Mouse (Mus musculus): Measurements from ENCODE around the gene Ccdc88b. TPM values are rescaled to one million over a fixed set of nuclear protein-coding genes. Genes with fewer than 3 reads are reported as not detected.

The Ccdc88b gene
- polyA plus RNA-seq, 1 experiment, result 31.8 TPM

- H3K4me3 ChIP-seq (ENCODE audit: insufficient read depth, low read length), result no peak overlapping the region
- TF ChIP-seq CTCF (IDR thresholded peaks at IDR 0.05; ENCODE audit: low read depth, low read length) (no peak), POLR2A (IDR thresholded peaks at IDR 0.05; ENCODE audit: borderline replicate concordance, low read depth, low read length) (no peak)
- no peaks in the 10 kb centered on the region for H3K4me1 ChIP-seq (ENCODE audit: control insufficient read depth, insufficient read depth, low read length)
- no peak overlapping the region for H3K27ac ChIP-seq (ENCODE audit: insufficient read depth, low read depth, low read length)
Observed at GRCm38 (mm10) chr19:6849506-6850068, 8.4 kb downstream of the Ccdc88b start.

- no peaks in the 10 kb centered on the region for H3K4me1 ChIP-seq (ENCODE audit: control insufficient read depth, insufficient read depth, low read length)
- no peak overlapping the region for H3K4me3 ChIP-seq (ENCODE audit: insufficient read depth, low read length)
- TF ChIP-seq POLR2A (IDR thresholded peaks at IDR 0.05; ENCODE audit: borderline replicate concordance, low read depth, low read length) (no peak), CTCF (IDR thresholded peaks at IDR 0.05; ENCODE audit: low read depth, low read length) (no peak)
- H3K27ac ChIP-seq (ENCODE audit: insufficient read depth, low read depth, low read length), result no peak overlapping the region
Observed at GRCm38 (mm10) chr19:6847841-6848517, 10.0 kb downstream of the Ccdc88b start.

GRCm38 (mm10) chr19:6846050-6846449 lies 12.0 kb downstream of the Ccdc88b start:
- H3K4me1 ChIP-seq (ENCODE audit: control insufficient read depth, insufficient read depth, low read length), result peaks cover 4% of the 10 kb centered on the region
- H3K4me3 ChIP-seq (ENCODE audit: insufficient read depth, low read length), result no peak overlapping the region
- TF ChIP-seq POLR2A (IDR thresholded peaks at IDR 0.05; ENCODE audit: borderline replicate concordance, low read depth, low read length), result no peak
- TF ChIP-seq CTCF (IDR thresholded peaks at IDR 0.05; ENCODE audit: low read depth, low read length), result no peak
- no peak overlapping the region for H3K27ac ChIP-seq (ENCODE audit: insufficient read depth, low read depth, low read length)

GRCm38 (mm10) chr19:6842353-6842752 lies 15.7 kb downstream of the Ccdc88b start:
- Histone ChIP-seq H3K4me3 (ENCODE audit: insufficient read depth, low read length) (no peak overlapping the region), H3K27ac (ENCODE audit: insufficient read depth, low read depth, low read length) (no peak overlapping the region), H3K4me1 (ENCODE audit: control insufficient read depth, insufficient read depth, low read length) (peaks cover 9% of the 10 kb centered on the region)
- TF ChIP-seq CTCF (IDR thresholded peaks at IDR 0.05; ENCODE audit: low read depth, low read length) (no peak), POLR2A (IDR thresholded peaks at IDR 0.05; ENCODE audit: borderline replicate concordance, low read depth, low read length) (no peak)

GRCm38 (mm10) chr19:6841292-6841597 lies 16.8 kb downstream of the Ccdc88b start:
- H3K27ac ChIP-seq (ENCODE audit: insufficient read depth, low read depth, low read length), result no peak overlapping the region
- no peak for TF ChIP-seq CTCF (IDR thresholded peaks at IDR 0.05; ENCODE audit: low read depth, low read length)
- H3K4me3 ChIP-seq (ENCODE audit: insufficient read depth, low read length), result no peak overlapping the region
- peaks cover 9% of the 10 kb centered on the region for H3K4me1 ChIP-seq (ENCODE audit: control insufficient read depth, insufficient read depth, low read length)

GRCm38 (mm10) chr19:6840475-6841291 lies 17.3 kb downstream of the Ccdc88b start, which contains the start of gene Rps6ka4:
Gene Rps6ka4, minus strand, starts transcription at chr19:6840636.
- Histone ChIP-seq H3K27ac (ENCODE audit: insufficient read depth, low read depth, low read length) (peak within 1 kb of the TSS; percentile 63), H3K4me3 (ENCODE audit: insufficient read depth, low read length) (peak within 1 kb of the TSS; percentile 80), H3K4me1 (ENCODE audit: control insufficient read depth, insufficient read depth, low read length) (peaks cover 9% of the 10 kb centered on the region)
- TF ChIP-seq POLR2A (IDR thresholded peaks at IDR 0.05; ENCODE audit: borderline replicate concordance, low read depth, low read length) (no peak), CTCF (IDR thresholded peaks at IDR 0.05; ENCODE audit: low read depth, low read length) (no peak)

GRCm38 (mm10) chr19:6839615-6840474 lies 18.2 kb downstream of the Ccdc88b start:
- H3K4me1 ChIP-seq (ENCODE audit: control insufficient read depth, insufficient read depth, low read length), result peaks cover 9% of the 10 kb centered on the region
- H3K27ac ChIP-seq (ENCODE audit: insufficient read depth, low read depth, low read length), result no peak overlapping the region
- H3K4me3 ChIP-seq (ENCODE audit: insufficient read depth, low read length), result peak overlapping the region; percentile 80
- TF ChIP-seq POLR2A (IDR thresholded peaks at IDR 0.05; ENCODE audit: borderline replicate concordance, low read depth, low read length), result no peak
- no peak for TF ChIP-seq CTCF (IDR thresholded peaks at IDR 0.05; ENCODE audit: low read depth, low read length)

- H3K27ac ChIP-seq (ENCODE audit: insufficient read depth, low read depth, low read length), result no peak overlapping the region
- TF ChIP-seq POLR2A (IDR thresholded peaks at IDR 0.05; ENCODE audit: borderline replicate concordance, low read depth, low read length) (no peak), CTCF (IDR thresholded peaks at IDR 0.05; ENCODE audit: low read depth, low read length) (no peak)
- H3K4me1 ChIP-seq (ENCODE audit: control insufficient read depth, insufficient read depth, low read length), result no peaks in the 10 kb centered on the region
- no peak overlapping the region for H3K4me3 ChIP-seq (ENCODE audit: insufficient read depth, low read length)
Observed at GRCm38 (mm10) chr19:6832363-6832762, 25.6 kb downstream of the Ccdc88b start.

- TF ChIP-seq CTCF (IDR thresholded peaks at IDR 0.05; ENCODE audit: low read depth, low read length) (no peak), POLR2A (IDR thresholded peaks at IDR 0.05; ENCODE audit: borderline replicate concordance, low read depth, low read length) (no peak)
- no peak overlapping the region for H3K27ac ChIP-seq (ENCODE audit: insufficient read depth, low read depth, low read length)
- H3K4me3 ChIP-seq (ENCODE audit: insufficient read depth, low read length), result no peak overlapping the region
- no peaks in the 10 kb centered on the region for H3K4me1 ChIP-seq (ENCODE audit: control insufficient read depth, insufficient read depth, low read length)
Observed at GRCm38 (mm10) chr19:6831331-6831730, 26.7 kb downstream of the Ccdc88b start.
